Mouse (Mus musculus) neutrophil, adult 5-6 weeks (primary cell): ENCODE measurements at regions not wholly inside any gene's neighbourhood (a gene's known extent, or its start where the extent isn't known, plus 50 kb on each side); places are given as distances from the start of the nearest gene placed in this dataset.

ENCODE experiments used
- ATAC-seq: fragments of 151-379, 151-347 bp; 2 replicates; pipeline ENCODE4 v1.8.0; 2017; ENCODE audit warnings: mild to moderate bottlenecking, moderate TSS enrichment; ENCODE audit not compliant: insufficient number of reproducible peaks, poor library complexity, low FRiP score, severe bottlenecking; ENCODE audit errors: extremely low read depth

GRCm38 (mm10) chr6:94962411-94963087 lies 154.5 kb upstream of the Kbtbd8 start:
- no peak for ATAC-seq

- ATAC-seq = no peak
Observed at GRCm38 (mm10) chr6:94961821-94962220, 155.2 kb upstream of the Kbtbd8 start.

GRCm38 (mm10) chr6:94957990-94958389 lies 159.1 kb upstream of the Kbtbd8 start:
- ATAC-seq = no peak

GRCm38 (mm10) chr6:94957172-94957668 lies 159.8 kb upstream of the Kbtbd8 start:
- no peak for ATAC-seq

- ATAC-seq = no peak
Observed at GRCm38 (mm10) chr6:94954580-94954979, 162.5 kb upstream of the Kbtbd8 start.

- ATAC-seq = no peak
Observed at GRCm38 (mm10) chr6:94953658-94954057, 163.4 kb upstream of the Kbtbd8 start.

- ATAC-seq = no peak
Observed at GRCm38 (mm10) chr6:94951971-94952768, 164.9 kb upstream of the Kbtbd8 start.

GRCm38 (mm10) chr6:94950944-94951343 lies 166.1 kb upstream of the Kbtbd8 start:
- ATAC-seq = no peak

- ATAC-seq = no peak
Observed at GRCm38 (mm10) chr6:94950319-94950718, 166.7 kb upstream of the Kbtbd8 start.

- ATAC-seq = no peak
Observed at GRCm38 (mm10) chr6:94946352-94946900, 170.6 kb upstream of the Kbtbd8 start.

- no peak for ATAC-seq
Observed at GRCm38 (mm10) chr6:94945715-94946114, 171.3 kb upstream of the Kbtbd8 start.

GRCm38 (mm10) chr6:94944196-94944595 lies 172.8 kb upstream of the Kbtbd8 start:
- ATAC-seq = no peak

GRCm38 (mm10) chr6:94938949-94939348 lies 178.1 kb upstream of the Kbtbd8 start:
- ATAC-seq = no peak

- ATAC-seq = no peak
Observed at GRCm38 (mm10) chr6:94936206-94936605, 180.8 kb upstream of the Kbtbd8 start.

GRCm38 (mm10) chr6:94935706-94936105 lies 181.3 kb upstream of the Kbtbd8 start:
- ATAC-seq = no peak

GRCm38 (mm10) chr6:94927811-94928210 lies 189.2 kb upstream of the Kbtbd8 start:
- ATAC-seq = no peak

- no peak for ATAC-seq
Observed at GRCm38 (mm10) chr6:94926652-94927211, 190.3 kb upstream of the Kbtbd8 start.

GRCm38 (mm10) chr6:94925408-94925807 lies 191.6 kb upstream of the Kbtbd8 start:
- no peak for ATAC-seq

GRCm38 (mm10) chr6:94924338-94925039 lies 192.6 kb upstream of the Kbtbd8 start:
- no peak for ATAC-seq
